Mouse (Mus musculus) lung, adult 2 months (tissue): ENCODE results near the gene Clpb. TPM values are rescaled to one million over a fixed set of nuclear protein-coding genes. Genes with fewer than 3 reads are reported as not detected.
A peak's percentile ranks its signal among the peaks of the same experiment; 100 is the strongest.

Experiments used
- DNase-seq: peaks from one replicate; pipeline ENCODE4 v3.0.0; 2022
- H3K4me1 ChIP-seq: fragments of 200-500 bp; 2 replicates; pipeline ENCODE4 v1.6.1; 2011; ENCODE audit warnings: low read length; ENCODE audit not compliant: control insufficient read depth, insufficient read depth
- H3K4me3 ChIP-seq: fragments of 200-500 bp; replicated peaks from 2 replicates; pipeline ENCODE3; 2011; ENCODE audit warnings: low read depth, mild to moderate bottlenecking, control low read depth, low read length; ENCODE audit errors: extremely low read depth
- CTCF ChIP-seq: fragments of 200-500 bp; IDR thresholded peaks from 2 replicates; pipeline ENCODE4 v1.5.1; 2011; ENCODE audit warnings: mild to moderate bottlenecking, low read length, control low read depth; ENCODE audit not compliant: insufficient read depth
- POLR2A ChIP-seq: fragments of 200-500 bp; IDR thresholded peaks from 2 replicates; pipeline ENCODE4 v1.6.1; 2011; ENCODE audit warnings: low read depth, mild to moderate bottlenecking, control low read depth, low read length, borderline replicate concordance; ENCODE audit errors: extremely low read depth
- WGBS: fragments of 180-500 bp; shearing (Covaris S2); methylation state at CpG from one replicate; pipeline ENCODE4 v1.1.7; 2018; 5-methylcytosine and 5-hydroxymethylcytosine counted together
- polyA plus RNA-seq: library from polyadenylated mRNA; depleted of rRNA; stranded (reverse); fragments of >200 nt; gene quantifications from 2 replicates; pipeline ENCODE4 v1.2.3, GENCODE M21; 2012; rRNA removed

The Clpb gene
- polyA plus RNA-seq, 1 experiment = 15.5 TPM

- no peak for DNase-seq
- under 1% methylated on average over 20 of the region's 20 CpGs for WGBS
- TF ChIP-seq POLR2A = no peak
- TF ChIP-seq CTCF = no peak
- H3K4me1 ChIP-seq = no peaks in the 10 kb centered on the region; the same call in 1 of the 2 replicates
- H3K4me3 ChIP-seq = peak overlapping the region; percentile 95
These were observed 173.7 kb downstream of the Clpb start for GRCm38 (mm10) chr7:101837154-101837605.

- Histone ChIP-seq H3K4me3 (peak within 1 kb of the TSS; percentile 95), H3K4me1 (no peaks in the 10 kb centered on the region; the same call in 1 of the 2 replicates)
- WGBS = under 1% methylated on average over 64 of the region's 64 CpGs
- DNase-seq = peak; percentile 90
- TF ChIP-seq POLR2A = peak; percentile 61; the same call in 1 of the 2 replicates
- no peak for TF ChIP-seq CTCF
These were observed 174.4 kb downstream of the Clpb start, which contains the start of gene Inppl1 for GRCm38 (mm10) chr7:101837606-101838471. Inppl1 (minus strand) TSS chr7:101838229.

- Histone ChIP-seq H3K4me3 (no peak overlapping the region), H3K4me1 (no peaks in the 10 kb centered on the region)
- DNase-seq = no peak
- 59% methylated on average over 6 of the region's 6 CpGs for WGBS
- TF ChIP-seq CTCF = no peak
- no peak for TF ChIP-seq POLR2A
These were observed 180.8 kb downstream of the Clpb start for GRCm38 (mm10) chr7:101844186-101844585.

Other genes with a start within 250 kb of the Clpb start
- gene Pde2a, start 241.9 kb upstream of the Clpb start, polyA plus RNA-seq = 8.7 and 9.3 TPM in 2 replicates
- gene Art2b, start 78.0 kb upstream of the Clpb start, polyA plus RNA-seq = 0.42 and 1.0 TPM in 2 replicates
- gene Phox2a, start 154.7 kb downstream of the Clpb start, polyA plus RNA-seq = not detected in 2 replicates
- 84.3 TPM in 2 replicates for gene Inppl1, start 174.6 kb downstream of the Clpb start, polyA plus RNA-seq
- 11.8 and 12.6 TPM in 2 replicates for gene Folr2, start 193.6 kb downstream of the Clpb start, polyA plus RNA-seq
- 21.1 and 36.2 TPM in 2 replicates for gene Anapc15, start 200.1 kb downstream of the Clpb start, polyA plus RNA-seq
- gene Folr1, start 207.2 kb downstream of the Clpb start, polyA plus RNA-seq = 0.67 and 1.2 TPM in 2 replicates
- 171 and 205 TPM in 2 replicates for gene Lamtor1, start 242.3 kb downstream of the Clpb start, polyA plus RNA-seq
- 0.06 TPM in 1 of 2 replicates, not detected in the other for gene Tomt, start 242.7 kb downstream of the Clpb start, polyA plus RNA-seq